Mouse (Mus musculus) Patski (cell line): ENCODE measurements at regions not wholly inside any gene's neighbourhood (a gene's known extent, or its start where the extent isn't known, plus 50 kb on each side); places are given as distances from the start of the nearest gene placed in this dataset.

Experiments
- ATAC-seq: fragments of 100-300 bp; one replicate; pipeline ENCODE4 v1.8.0; 2021
- CTCF ChIA-PET: fragments of 350-600 bp; sonication (Branson Sonifier 250); formaldehyde crosslinking; loops from one replicate; lab custom pipeline; 2022; ENCODE audit warnings: inconsistent platforms; lab: Charles Lee
- POLR2A ChIA-PET: fragments of 350-600 bp; sonication (Branson Sonifier 250); formaldehyde crosslinking; loops from one replicate; lab custom pipeline; 2022; ENCODE audit warnings: antibody characterized with exemption, inconsistent platforms; lab: Charles Lee
- DNase-seq: peaks from one replicate; pipeline ENCODE4 v3.0.0-alpha.2; 2011; ENCODE audit warnings: low read depth, low spot score
- H3K27me3 ChIP-seq: fragments of 371-371 bp; one replicate; pipeline ENCODE4 v1.5.1; 2021
- CTCF ChIP-seq: fragments of 100-300 bp; IDR thresholded peaks from one replicate; pipeline ENCODE4 v1.5.1; 2021
- in situ Hi-C: fragments of 300-500 bp; cut with MboI; formaldehyde crosslinking; loops from 3 replicates; pipeline ENCODE4 v1.11.1; 2018; ENCODE audit warnings: low pct_unique_long_range_greater_than_20kb, mixed read lengths

- ChIA-PET CTCF (interaction anchor here (0.9 kb wide), 1 partner anchor 11 kb away, joined by 3 read pairs; no protein-coding TSS in a partner anchor), POLR2A (no interaction called here)
- in situ Hi-C loops, result no loop called here
- no peaks in the 10 kb centered on the region for H3K27me3 ChIP-seq
- TF ChIP-seq CTCF, result no peak
- DNase-seq (no peak), ATAC-seq (no peak)
Measured at GRCm38 (mm10) chr19:21129653-21130052, 142.4 kb upstream of the Zfand5 start.

DNA sequence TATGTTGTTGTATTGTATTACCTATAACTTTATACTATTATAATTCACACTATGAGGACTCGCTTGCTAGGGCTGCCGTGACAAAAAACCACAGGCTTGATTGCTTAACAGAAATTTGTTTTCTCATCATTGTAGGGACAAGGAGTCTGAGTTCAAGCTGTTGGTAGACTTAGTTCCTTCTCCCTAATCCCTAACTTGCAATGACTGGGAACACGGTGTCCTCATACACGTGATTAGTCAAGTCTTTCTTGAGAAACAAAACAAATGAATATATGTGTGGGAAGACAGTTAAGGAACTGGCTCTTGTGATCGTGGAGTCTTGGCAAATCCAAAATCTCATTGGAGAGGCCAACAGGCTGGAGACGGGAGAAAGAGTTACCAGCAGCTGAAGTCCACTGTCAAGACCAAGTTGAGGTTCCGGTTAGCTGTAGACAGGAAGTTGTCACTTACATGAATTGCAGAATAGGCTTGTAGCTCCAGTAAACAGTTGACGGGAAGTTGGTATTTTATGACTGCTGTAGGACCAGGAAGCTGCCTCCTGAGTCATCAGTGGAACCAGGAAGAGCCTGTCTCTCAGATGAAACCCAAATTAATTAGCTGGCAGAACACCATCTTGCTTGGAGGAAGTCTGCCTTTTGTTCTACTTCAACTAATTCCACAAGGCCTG lies 144.9 kb upstream of the Zfand5 start:
- DNase-seq (no peak), ATAC-seq (no peak)
- CTCF ChIA-PET, result no interaction called here
- no peak for TF ChIP-seq CTCF
- no peaks in the 10 kb centered on the region for H3K27me3 ChIP-seq
- in situ Hi-C loops, result no loop called here
- POLR2A ChIA-PET, result no interaction called here

DNA sequence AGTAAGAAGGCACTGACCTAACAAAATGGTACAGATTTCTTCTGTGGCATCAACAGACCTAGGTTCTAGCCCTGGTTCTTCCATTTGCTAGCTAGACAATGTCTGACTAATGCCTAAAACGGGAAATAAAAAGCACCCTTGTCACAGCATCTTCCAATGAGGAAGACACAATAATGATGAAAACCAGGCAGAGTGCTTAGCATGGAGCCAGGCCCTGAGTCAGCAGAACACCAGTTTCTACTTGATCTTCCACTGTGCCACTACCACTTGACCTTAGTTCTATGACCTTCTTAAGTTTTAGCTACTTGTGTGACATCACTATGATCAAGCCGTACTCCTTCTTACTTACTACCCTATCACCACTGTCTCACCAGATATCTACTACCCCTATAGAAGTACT lies 145.4 kb upstream of the Zfand5 start:
- CTCF ChIA-PET, result no interaction called here
- in situ Hi-C loops, result no loop called here
- POLR2A ChIA-PET, result no interaction called here
- TF ChIP-seq CTCF, result no peak
- DNase-seq (no peak), ATAC-seq (no peak)
- no peaks in the 10 kb centered on the region for H3K27me3 ChIP-seq

GRCm38 (mm10) chr19:21119477-21119876 lies 152.6 kb upstream of the Zfand5 start:
- DNase-seq (peak; percentile 87), ATAC-seq (peak; percentile 98)
- ChIA-PET POLR2A (no interaction called here), CTCF (interaction anchor here (1.3 kb wide), 2 partner anchors 9 to 33 kb away, joined by 3 to 4 read pairs; no protein-coding TSS in a partner anchor)
- H3K27me3 ChIP-seq, result no peaks in the 10 kb centered on the region
- in situ Hi-C loops, result no loop called here
- TF ChIP-seq CTCF, result no peak

DNA sequence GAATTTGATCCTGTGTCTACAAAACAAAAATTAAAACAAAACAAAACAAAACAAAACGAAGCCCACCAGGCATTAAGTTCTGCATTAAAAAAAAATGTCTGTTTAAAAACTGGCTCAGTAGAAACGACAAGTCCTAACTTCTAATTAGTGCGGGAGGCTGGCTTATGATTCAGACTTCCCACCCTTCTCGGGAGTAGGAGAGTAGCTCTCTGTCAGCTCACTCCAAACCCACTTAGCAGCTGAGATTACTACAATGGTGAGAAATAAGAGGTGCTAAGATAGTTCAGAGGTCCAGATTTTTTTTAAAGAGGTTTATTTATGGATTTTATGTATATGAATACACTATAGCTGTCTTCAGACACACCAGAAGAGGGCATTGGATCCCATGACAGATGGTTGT lies 153.3 kb upstream of the Zfand5 start:
- DNase-seq (no peak), ATAC-seq (no peak)
- in situ Hi-C loops, result no loop called here
- H3K27me3 ChIP-seq, result no peaks in the 10 kb centered on the region
- ChIA-PET POLR2A (interaction anchor here (0.6 kb wide), 1 partner anchor 156 kb away, joined by 4 read pairs; no protein-coding TSS in a partner anchor), CTCF (interaction anchor here (1.3 kb wide), 1 partner anchor 8 kb away, joined by 4 read pairs; no protein-coding TSS in a partner anchor)
- no peak for TF ChIP-seq CTCF

DNA sequence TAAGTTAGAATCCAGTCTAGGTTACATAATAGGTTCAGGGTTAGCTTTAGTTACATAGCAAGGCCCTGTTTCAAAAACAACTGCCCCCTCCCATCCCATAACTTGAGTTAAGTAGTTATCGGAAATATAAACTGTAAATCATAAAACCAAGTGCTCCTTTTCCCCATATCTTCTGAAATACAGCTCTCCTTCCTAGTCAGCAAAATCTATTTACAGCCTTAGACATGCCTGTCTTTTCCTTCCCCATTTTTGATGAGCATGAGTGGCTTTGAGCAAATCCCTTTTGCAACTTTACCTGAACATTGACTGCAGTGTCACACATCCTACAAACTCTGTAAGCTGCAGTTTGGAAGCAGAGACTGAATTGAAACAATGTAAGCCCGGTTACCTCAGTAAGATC lies 156.4 kb upstream of the Zfand5 start:
- ChIA-PET CTCF (no interaction called here), POLR2A (no interaction called here)
- in situ Hi-C loops, result no loop called here
- no peaks in the 10 kb centered on the region for H3K27me3 ChIP-seq
- no peak for TF ChIP-seq CTCF
- no peak for ATAC-seq
- no peak for DNase-seq

GRCm38 (mm10) chr19:21111836-21112235 lies 157.8 kb upstream of the Tmc1 start:
- no peak for ATAC-seq
- CTCF ChIA-PET, result no interaction called here
- no peak for TF ChIP-seq CTCF
- POLR2A ChIA-PET, result interaction anchor here (0.6 kb wide), 1 partner anchor 13 kb away, joined by 3 read pairs; no protein-coding TSS in a partner anchor
- H3K27me3 ChIP-seq, result no peaks in the 10 kb centered on the region
- no peak for DNase-seq
- in situ Hi-C loops, result no loop called here

DNA sequence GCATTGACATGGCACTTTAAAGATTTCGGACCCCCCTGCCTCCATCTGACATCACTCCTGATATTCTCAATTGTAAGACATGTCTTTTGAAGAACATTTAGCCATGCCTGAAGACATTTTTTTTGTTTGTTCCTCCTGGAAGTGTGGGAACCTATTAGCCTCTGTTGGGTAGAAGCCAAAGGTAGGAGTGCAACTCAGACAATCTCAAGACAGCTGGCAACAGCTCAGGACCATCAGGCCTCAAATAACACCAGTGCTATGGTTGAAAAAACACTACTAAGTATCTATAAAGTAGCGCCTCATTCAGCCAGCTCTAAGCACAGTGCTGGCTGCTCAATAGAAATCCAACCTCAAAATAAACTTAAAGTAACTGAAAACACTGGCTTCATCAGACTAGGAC lies 154.3 kb upstream of the Tmc1 start:
- no peak for TF ChIP-seq CTCF
- no peak for ATAC-seq
- POLR2A ChIA-PET, result interaction anchor here (5.0 kb wide), 1 partner anchor 165 kb away, joined by 28 read pairs; the partner anchor contains the start of gene Zfand5

DNA sequence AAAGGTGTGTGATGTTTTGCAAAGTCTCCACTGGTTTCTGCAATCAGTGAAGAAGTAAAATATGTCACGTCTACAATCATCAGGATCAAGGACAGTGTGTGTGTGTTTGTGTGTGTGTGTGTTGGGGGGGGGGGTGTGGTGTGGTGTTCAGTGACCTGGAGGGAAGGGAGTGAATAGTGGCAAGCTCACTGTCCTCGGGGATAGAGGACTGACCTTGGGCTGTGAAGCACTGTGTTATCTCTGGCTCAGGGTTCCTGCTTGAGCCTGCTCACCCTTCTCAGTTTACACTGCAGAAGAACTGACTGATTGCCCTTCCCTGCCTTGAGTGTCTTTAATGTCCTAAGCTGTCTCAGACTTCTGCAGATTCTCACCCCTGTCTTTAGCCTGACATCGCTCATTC lies 153.7 kb upstream of the Tmc1 start:
- ChIA-PET POLR2A (interaction anchor here (1.0 to 5.0 kb wide), 2 partner anchors 119 to 166 kb away, joined by 3 to 28 read pairs; partner anchors contain the start of gene Zfand5), CTCF (interaction anchor here (0.8 to 1.2 kb wide), 7 partner anchors 10 to 257 kb away, joined by 3 to 4 read pairs (median 3); no protein-coding TSS in a partner anchor)
- in situ Hi-C loops, result loop anchor here (5.0 kb wide), 4 partner anchors 50 to 165 kb away; partner anchors contain the start of gene Zfand5
- no peak for TF ChIP-seq CTCF
- DNase-seq (no peak), ATAC-seq (no peak)
- no peaks in the 10 kb centered on the region for H3K27me3 ChIP-seq

More for the DNA sequence above, 154.3 kb upstream of the Tmc1 start:
- CTCF ChIA-PET, result interaction anchor here (0.9 kb wide), 1 partner anchor 257 kb away, joined by 3 read pairs; no protein-coding TSS in a partner anchor
- no peak for DNase-seq
- in situ Hi-C loops, result loop anchor here (5.0 kb wide), 4 partner anchors 49 to 164 kb away; partner anchors contain the start of gene Zfand5
- H3K27me3 ChIP-seq, result no peaks in the 10 kb centered on the region

DNA sequence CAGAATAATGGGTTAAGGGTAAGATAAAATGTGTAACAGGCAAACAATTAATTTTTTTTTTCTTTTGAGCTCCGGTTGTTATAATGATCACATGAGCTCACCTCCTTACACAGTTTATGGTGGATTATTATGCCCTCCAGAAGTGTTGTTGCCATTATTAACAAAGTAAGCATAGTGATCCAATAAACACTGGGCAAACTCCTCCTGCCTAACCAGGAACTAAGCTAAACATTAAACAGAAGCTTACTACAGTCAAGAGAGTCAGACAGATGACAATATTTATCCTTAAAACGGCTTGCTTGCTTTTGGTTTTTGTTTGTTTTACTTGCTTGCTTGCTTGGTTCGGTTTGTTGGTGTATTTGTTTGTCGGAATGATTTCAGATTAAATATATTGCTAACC lies 153.3 kb upstream of the Tmc1 start:
- ATAC-seq (no peak), DNase-seq (no peak)
- in situ Hi-C loops, result loop anchor here (5.0 kb wide), 4 partner anchors 50 to 165 kb away; partner anchors contain the start of gene Zfand5
- H3K27me3 ChIP-seq, result no peaks in the 10 kb centered on the region
- POLR2A ChIA-PET, result interaction anchor here (1.0 to 5.0 kb wide), 2 partner anchors 119 to 166 kb away, joined by 3 to 28 read pairs; partner anchors contain the start of gene Zfand5
- no peak for TF ChIP-seq CTCF
- CTCF ChIA-PET, result interaction anchor here (0.8 to 1.3 kb wide), 7 partner anchors 10 to 172 kb away, joined by 3 to 4 read pairs (median 3); no protein-coding TSS in a partner anchor
